Mouse (Mus musculus) layer of hippocampus, adult 9-11 months (tissue): ENCODE measurements around the gene Nbr1.

Source experiments
- DNase-seq: peaks from one replicate; pipeline ENCODE4 v3.0.0; 2022

Nbr1 gene

GRCm38 (mm10) chr11:101551751-101552475 is at the start of gene Nbr1, which contains the start of gene Brca1:
TSS of gene Nbr1 (plus strand) at chr11:101552149.
TSS of gene Brca1 (minus strand) at chr11:101551955.
- DNase-seq: peak; percentile 94

- no peak for DNase-seq
These were observed 45.6 kb upstream of the Nbr1 start for GRCm38 (mm10) chr11:101506269-101506780.

GRCm38 (mm10) chr11:101507090-101507489 is 44.9 kb upstream of the Nbr1 start:
- no peak for DNase-seq

- DNase-seq: no peak
These were observed 33.0 kb upstream of the Nbr1 start for GRCm38 (mm10) chr11:101518937-101519336.

GRCm38 (mm10) chr11:101519364-101519763 is 32.6 kb upstream of the Nbr1 start:
- no peak for DNase-seq

- no peak for DNase-seq
These were observed 27.5 kb upstream of the Nbr1 start for GRCm38 (mm10) chr11:101524446-101524845.

DNA sequence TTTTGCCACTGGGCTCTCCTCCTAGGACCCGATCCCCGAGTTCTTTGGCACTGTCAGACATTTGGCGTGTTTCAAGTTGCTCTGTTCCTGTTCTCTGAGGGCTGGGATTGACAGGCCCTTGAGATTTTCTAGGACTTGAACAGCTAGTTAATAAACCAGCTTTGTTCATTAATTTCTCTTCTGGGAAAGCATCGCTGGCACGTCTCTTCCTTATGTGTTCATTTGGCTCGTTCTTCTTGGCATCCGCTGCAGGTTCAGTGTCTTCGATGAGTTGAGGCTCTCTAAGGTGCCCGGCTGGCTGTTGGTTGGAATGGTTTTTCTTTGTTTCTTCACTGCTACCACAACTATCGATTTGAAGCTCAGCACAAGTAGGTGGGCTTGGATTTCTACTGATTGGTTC is 26.9 kb upstream of the Nbr1 start:
- no peak for DNase-seq

DNA sequence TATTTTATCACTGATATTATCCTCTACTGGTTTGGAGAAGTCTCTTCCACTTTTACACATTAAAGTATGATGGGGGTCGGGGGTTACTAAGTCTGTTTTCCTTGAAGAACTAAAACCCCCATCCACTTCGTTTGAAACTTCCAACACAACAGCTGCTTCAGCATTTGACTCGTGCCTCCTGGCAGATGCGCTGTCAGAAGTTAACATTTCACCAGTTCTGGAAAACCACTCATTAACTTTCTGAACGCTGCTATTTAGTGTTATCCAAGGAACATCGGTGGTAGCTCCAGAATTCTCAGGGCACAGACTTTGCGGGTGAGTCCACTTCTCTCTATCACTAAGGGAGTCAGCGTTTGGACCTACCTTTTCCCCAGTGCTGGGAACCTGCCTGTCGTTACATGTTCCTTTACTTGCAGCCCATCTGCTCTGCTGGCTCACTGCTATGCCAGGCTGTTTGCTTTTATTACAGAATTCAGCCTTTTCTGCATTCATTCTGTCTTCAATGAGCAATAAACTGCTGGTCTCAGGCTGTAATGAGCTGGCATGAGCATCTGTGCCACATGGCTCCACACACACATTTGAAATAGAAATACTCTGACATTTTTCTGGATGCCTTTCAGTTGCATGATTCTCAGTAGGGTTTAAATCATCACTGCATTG is 25.9 kb upstream of the Nbr1 start:
- peak; percentile 83 for DNase-seq

DNA sequence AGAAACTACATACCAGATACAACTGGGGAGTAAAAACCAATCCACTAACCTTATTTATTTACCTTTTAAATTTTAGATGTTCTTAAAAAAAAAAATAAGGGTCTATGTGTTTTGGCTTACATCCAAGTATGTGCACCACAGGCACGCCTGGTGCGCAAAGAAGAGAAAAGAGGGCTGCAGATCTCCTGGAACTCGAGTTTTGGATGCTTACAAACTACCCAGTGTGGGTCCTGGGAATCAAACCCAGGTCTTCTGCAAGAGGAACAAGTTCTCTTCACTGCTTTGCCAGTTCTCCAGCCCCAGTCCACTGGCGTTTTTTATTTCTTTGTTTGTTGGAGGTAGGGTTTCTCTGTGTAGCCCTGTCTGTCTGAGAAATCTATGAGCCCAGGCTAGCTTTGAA is 25.3 kb upstream of the Nbr1 start:
- DNase-seq: no peak

DNA sequence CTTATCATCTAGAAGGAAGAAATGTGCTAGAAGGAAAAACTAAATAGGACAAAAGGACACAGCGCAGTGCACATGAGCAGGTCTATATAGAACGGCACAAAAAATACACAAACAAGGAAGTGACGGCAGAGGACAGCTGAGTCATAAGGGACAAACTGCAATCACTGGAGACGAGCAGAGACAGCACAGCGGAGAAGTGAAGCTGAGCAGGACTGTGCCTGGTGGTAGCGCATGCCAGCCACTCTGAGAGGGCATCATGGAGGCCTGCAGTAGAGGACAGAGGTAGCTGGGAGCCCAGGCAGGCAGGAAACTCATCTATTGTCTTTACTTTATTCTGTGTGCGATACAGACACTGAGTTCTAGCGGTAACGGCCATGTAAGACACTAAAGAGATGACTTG is 8.4 kb upstream of the Nbr1 start:
- DNase-seq: no peak

DNA sequence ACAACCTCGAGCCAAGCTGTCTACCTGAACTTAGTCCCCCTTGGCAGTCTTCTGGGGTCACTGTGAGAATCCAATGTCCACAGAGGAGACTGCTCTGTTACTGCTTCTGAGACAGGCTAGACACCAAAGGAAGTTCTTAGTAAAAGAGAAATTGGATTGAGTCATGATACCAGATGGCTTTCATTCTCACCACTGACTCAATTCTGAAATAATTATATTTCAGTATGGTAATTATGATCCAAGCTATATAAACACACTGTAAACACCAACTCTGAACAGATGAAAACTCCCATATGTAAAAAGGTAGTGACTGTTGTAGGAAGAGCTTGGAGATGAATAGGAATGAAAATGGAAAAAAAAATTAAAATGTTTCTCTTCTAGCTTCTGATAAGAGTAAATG is 7.8 kb upstream of the Nbr1 start:
- no peak for DNase-seq

- no peak for DNase-seq
These were observed 3.4 kb upstream of the Nbr1 start for GRCm38 (mm10) chr11:101548526-101548925.

DNA sequence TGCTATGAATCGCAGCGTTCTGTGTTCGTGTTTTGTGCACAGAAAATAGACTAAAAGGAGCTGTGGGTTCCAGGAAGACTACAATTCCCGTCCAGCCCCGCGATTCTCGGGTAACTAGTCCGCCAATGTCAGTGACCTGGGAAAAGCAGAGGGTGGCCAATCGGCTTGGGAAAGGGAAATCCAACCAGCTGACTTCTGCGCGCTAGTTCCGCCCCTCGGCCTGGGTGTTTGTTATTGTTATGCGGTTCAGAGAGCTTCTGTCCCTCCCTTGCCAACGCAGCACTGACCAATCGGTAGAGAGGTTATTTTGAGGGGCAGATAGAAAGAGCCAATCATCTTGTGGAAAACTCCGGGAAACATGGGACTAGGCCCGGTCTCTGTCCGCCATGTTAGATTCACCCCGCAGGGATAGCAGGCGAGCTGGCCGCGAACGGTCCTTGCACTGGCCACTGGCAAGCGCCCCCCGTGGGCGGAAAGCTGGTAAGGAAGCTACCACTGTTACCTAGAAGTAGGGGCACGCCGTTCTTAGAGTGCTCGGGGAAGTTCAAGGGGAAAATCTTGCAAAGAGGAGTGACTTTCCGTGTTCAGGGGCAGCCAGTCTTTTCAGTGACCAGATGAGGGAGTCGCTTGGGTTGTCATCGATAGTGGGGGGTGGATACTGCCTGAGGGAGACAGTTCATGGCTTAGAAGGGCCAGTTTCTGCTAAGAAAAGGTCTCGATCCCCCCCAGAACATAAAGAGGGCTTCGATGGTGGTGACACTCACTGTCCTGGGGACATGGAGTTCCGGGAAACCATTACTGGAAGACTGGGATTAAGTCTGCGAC is 739 bp downstream of the Nbr1 start:
- DNase-seq: peak; percentile 99

DNA sequence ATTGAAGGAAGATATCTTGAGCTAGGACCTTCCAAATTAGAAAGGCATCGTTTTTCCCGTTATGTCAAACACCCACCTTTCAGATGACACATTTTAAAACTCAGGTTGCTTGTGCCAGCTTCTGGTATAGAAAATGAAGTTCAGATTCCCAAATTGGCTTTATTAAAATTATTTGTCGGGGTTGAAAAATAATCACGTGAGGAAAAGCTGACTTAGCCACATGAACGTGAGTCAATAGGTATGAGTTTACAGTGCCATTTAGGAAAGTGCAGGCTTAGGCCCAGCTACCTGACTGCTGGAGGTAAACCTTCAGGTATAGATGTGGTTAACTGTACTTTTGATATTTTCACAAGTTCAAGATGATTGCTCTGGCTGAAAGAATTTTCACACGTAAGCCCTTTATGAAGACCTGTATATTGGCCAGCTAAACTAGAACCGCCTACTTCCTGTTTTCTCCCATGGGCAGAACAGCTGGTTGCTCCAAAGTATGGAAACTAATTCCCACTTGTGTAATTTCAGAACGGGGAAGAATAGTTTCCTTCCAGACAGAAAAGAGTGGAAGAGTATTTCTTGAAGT is 1.5 kb downstream of the Nbr1 start:
- DNase-seq: no peak

DNA sequence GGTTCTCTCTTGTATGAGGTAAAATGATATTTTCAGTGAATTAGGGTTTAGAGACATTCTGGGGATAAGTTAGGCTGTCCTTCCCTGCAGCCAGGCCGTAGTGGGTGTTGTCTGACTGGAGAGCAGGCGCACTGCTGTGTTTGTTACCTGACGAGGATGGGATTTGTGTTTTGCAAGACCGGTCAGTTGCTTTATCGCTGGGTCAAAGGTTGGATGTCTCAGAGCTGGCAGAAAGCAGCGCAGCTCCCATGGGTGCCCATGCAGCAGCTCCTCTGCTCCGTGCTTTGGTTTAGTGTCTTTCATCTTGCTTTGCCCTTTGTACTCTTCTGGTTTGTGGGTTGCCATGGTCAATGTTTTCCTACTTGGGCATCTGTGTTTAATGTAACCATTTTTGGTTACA is 4.6 kb downstream of the Nbr1 start:
- DNase-seq: no peak

DNA sequence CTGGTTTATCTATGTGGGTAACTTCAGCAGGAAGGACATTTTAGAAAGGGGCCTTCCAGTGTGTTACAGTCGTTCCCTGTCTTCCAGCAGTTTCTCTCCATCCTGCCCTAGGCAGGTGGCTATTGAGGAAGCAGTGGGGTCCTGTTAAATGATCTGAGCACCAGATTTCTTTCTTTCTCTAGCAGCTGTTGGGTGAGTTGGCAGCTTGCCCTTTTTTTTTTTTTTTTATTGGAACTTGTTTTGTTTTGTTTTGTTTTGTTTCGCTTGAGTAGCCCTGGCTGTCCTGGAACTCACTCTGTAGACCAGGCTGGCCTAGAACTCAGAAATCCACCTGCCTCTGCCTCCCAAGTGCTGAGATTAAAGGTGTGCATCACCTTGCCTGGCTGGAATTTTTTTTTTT is 5.0 kb downstream of the Nbr1 start:
- no peak for DNase-seq

DNA sequence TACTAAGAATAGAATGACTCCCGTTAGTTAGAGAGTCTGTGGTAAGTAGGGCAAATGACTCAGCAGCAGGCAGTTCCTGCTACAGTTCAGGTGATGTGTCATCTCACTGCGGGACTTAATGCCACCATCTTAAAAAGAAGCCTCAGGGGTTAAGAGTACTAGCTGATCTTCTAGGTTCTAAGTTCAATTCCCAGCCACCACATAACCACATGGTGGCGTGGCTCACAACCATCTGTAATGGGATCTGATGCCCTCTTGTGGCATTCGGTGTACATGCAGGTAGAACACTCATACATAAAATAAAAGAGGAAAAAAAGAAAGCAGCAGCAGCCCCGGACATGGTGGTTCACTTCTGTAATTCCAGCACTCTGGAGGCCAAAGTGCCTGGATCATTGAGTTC is 10.4 kb downstream of the Nbr1 start:
- DNase-seq: peak; percentile 37

DNA sequence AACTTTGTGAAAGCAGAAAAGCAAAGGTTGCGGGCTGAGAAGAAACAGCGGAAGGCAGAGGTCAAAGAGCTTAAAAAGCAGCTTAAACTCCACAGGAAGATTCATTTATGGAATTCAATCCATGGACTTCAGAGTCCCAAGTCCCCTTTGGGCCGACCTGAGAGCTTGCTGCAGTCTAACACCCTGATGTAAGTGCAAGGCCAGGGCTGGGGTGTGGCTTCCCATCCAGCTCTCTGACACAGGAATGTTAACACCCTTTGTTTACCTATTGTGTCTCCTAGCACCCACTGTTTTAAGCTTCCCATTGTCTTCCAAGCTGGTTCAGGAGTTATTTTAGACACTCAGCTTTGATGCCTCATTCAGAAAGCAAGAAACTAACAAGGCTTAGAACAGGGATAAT is 16.5 kb downstream of the Nbr1 start:
- DNase-seq: no peak

DNA sequence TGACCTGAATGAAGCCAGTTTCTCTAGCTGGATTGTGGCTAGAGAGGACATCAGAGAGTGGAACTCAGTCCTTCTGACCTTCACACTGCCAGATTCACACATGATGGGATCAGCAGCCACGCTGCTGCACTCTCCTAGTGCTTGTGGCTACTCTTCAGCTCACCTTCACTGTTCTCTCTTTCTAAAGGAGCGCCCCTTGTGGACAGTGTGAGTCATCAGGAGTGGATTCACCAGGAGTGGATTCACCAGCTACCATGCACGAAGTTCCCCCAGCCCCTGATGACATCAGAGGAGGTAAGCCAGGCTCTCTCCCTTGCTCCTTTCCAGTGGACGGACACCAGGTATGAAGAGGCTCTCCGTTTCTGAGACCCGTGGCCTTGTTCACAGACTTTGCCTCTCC is 24.2 kb downstream of the Nbr1 start:
- no peak for DNase-seq

DNA sequence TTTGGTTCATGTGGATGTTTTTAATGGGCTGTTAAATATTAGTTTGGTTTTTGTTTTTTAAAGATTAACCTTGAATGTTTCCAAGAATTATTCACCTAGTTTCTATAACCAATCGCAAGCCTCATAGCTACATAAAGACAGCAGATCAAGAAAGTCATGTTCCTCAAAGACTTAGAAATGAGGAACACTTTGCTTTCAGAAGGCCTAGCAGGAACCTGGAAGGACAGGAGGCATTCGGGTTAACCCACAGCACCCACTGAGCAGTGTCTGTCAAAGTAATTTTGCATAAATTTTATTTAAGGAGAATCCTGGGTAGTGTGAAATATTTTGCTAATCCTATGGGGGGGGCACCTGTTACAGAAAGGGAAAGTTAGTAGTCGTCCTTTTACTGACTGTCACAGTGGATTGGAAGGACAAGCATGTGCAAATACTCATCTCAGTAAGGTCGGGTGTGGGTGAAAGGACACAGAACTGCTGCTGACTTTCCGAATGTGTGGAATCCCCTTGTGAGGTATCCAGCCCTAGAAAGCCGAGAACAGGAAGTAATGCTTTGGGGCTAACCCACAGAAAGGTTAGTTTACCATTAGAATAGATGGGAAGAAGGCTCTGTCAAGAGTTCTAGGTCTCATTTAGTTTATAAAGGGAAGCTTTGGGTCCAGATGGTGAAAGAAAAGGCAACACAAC is 29.3 kb downstream of the Nbr1 start:
- no peak for DNase-seq

GRCm38 (mm10) chr11:101582054-101583035 is 30.4 kb downstream of the Nbr1 start, which contains the start of gene Tmem106a:
TSS of gene Tmem106a (plus strand) at chr11:101582242.
- no peak for DNase-seq
